Mouse (Mus musculus): ENCODE measurements at regions not wholly inside any gene's neighbourhood (a gene's known extent, or its start where the extent isn't known, plus 50 kb on each side); places are given as distances from the start of the nearest gene placed in this dataset.

- H3K27me3 ChIP-seq (ENCODE audit: control insufficient read depth, insufficient read depth, low read length) = no peaks in the 10 kb centered on the region
- no peaks in the 10 kb centered on the region for H3K9me3 ChIP-seq (ENCODE audit: control insufficient read depth, low read length)
- ATAC-seq (ENCODE audit: low read depth) = no peak; the same call in 1 of the 2 replicates
- H3K4me2 ChIP-seq (ENCODE audit: low read depth, low read length) = no peak overlapping the region
- H3K36me3 ChIP-seq (ENCODE audit: control insufficient read depth, insufficient read depth, low read length) = no peaks in the 10 kb centered on the region
- no peak overlapping the region for H3K4me3 ChIP-seq (ENCODE audit: low read depth, low read length)
- no peaks in the 10 kb centered on the region for H3K4me1 ChIP-seq (ENCODE audit: control insufficient read depth, insufficient read depth, low read length)
- H3K27ac ChIP-seq (ENCODE audit: low read depth, low read length) = no peak overlapping the region
- 59% methylated on average over 8 of the region's 8 CpGs for WGBS
- H3K9ac ChIP-seq (replicated peaks; ENCODE audit: low read depth, low read length) = no peak overlapping the region
Measured at GRCm38 (mm10) chr6:32703466-32703865, 115.5 kb upstream of the Plxna4 start.

GRCm38 (mm10) chr6:32702245-32702791 is 114.3 kb upstream of the Plxna4 start:
- WGBS = 80% methylated on average over 11 of the region's 11 CpGs

DNA sequence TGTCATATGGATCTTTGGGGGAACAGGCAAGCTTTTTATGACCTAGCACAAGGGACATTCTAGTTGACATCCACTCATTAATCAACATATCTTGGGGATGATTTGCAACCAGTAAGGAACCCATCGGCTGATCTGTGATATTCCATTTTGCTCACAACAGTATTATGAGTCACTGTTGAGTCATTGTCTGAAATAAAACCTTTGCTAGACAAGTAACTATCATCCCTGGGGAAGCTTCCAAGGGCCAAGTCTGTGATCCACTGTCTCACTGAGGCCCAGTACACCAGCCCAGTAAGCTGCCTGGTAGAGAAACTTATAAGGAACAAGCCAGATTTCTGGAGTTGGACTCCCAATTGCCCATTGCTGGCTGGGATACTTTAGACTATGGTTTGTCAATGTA is 111.8 kb upstream of the Plxna4 start:
- WGBS = 80% methylated on average over 1 of the region's 1 CpGs
- no peak overlapping the region for H3K4me3 ChIP-seq (ENCODE audit: low read depth, low read length)
- ATAC-seq (ENCODE audit: low read depth) = no peak
- H3K4me1 ChIP-seq (ENCODE audit: control insufficient read depth, insufficient read depth, low read length) = no peaks in the 10 kb centered on the region
- H3K9me3 ChIP-seq (ENCODE audit: control insufficient read depth, low read length) = no peaks in the 10 kb centered on the region
- no peak overlapping the region for H3K9ac ChIP-seq (replicated peaks; ENCODE audit: low read depth, low read length)
- no peak overlapping the region for H3K4me2 ChIP-seq (ENCODE audit: low read depth, low read length)
- H3K27ac ChIP-seq (ENCODE audit: low read depth, low read length) = no peak overlapping the region
- H3K27me3 ChIP-seq (ENCODE audit: control insufficient read depth, insufficient read depth, low read length) = no peaks in the 10 kb centered on the region
- no peaks in the 10 kb centered on the region for H3K36me3 ChIP-seq (ENCODE audit: control insufficient read depth, insufficient read depth, low read length)

More at GRCm38 (mm10) chr6:32702245-32702791, 114.3 kb upstream of the Plxna4 start:
- Histone ChIP-seq H3K9me3 (ENCODE audit: control insufficient read depth, low read length) (no peaks in the 10 kb centered on the region), H3K36me3 (ENCODE audit: control insufficient read depth, insufficient read depth, low read length) (no peaks in the 10 kb centered on the region), H3K4me1 (ENCODE audit: control insufficient read depth, insufficient read depth, low read length) (no peaks in the 10 kb centered on the region), H3K4me3 (ENCODE audit: low read depth, low read length) (no peak overlapping the region), H3K27ac (ENCODE audit: low read depth, low read length) (no peak overlapping the region; the same call in 1 of the 2 replicates), H3K9ac (replicated peaks; ENCODE audit: low read depth, low read length) (no peak overlapping the region), H3K4me2 (ENCODE audit: low read depth, low read length) (no peak overlapping the region), H3K27me3 (ENCODE audit: control insufficient read depth, insufficient read depth, low read length) (no peaks in the 10 kb centered on the region)
- no peak for ATAC-seq (ENCODE audit: low read depth)

GRCm38 (mm10) chr6:32697771-32698270 is 109.8 kb upstream of the Plxna4 start:
- Histone ChIP-seq H3K9ac (replicated peaks; ENCODE audit: low read depth, low read length) (no peak overlapping the region), H3K27me3 (ENCODE audit: control insufficient read depth, insufficient read depth, low read length) (no peaks in the 10 kb centered on the region), H3K9me3 (ENCODE audit: control insufficient read depth, low read length) (no peaks in the 10 kb centered on the region), H3K4me3 (ENCODE audit: low read depth, low read length) (no peak overlapping the region), H3K27ac (ENCODE audit: low read depth, low read length) (no peak overlapping the region), H3K4me2 (ENCODE audit: low read depth, low read length) (no peak overlapping the region), H3K4me1 (ENCODE audit: control insufficient read depth, insufficient read depth, low read length) (no peaks in the 10 kb centered on the region), H3K36me3 (ENCODE audit: control insufficient read depth, insufficient read depth, low read length) (no peaks in the 10 kb centered on the region)
- no peak for ATAC-seq (ENCODE audit: low read depth)
- 77% methylated on average over 3 of the region's 3 CpGs for WGBS

- H3K27me3 ChIP-seq (ENCODE audit: control insufficient read depth, insufficient read depth, low read length) = no peaks in the 10 kb centered on the region
- H3K4me1 ChIP-seq (ENCODE audit: control insufficient read depth, insufficient read depth, low read length) = no peaks in the 10 kb centered on the region
- ATAC-seq (ENCODE audit: low read depth) = no peak
- no peak overlapping the region for H3K4me2 ChIP-seq (ENCODE audit: low read depth, low read length)
- no peak overlapping the region for H3K4me3 ChIP-seq (ENCODE audit: low read depth, low read length)
- H3K9ac ChIP-seq (replicated peaks; ENCODE audit: low read depth, low read length) = no peak overlapping the region
- no peak overlapping the region for H3K27ac ChIP-seq (ENCODE audit: low read depth, low read length)
- no peaks in the 10 kb centered on the region for H3K9me3 ChIP-seq (ENCODE audit: control insufficient read depth, low read length)
- H3K36me3 ChIP-seq (ENCODE audit: control insufficient read depth, insufficient read depth, low read length) = no peaks in the 10 kb centered on the region
- WGBS = 65% methylated on average over 2 of the region's 2 CpGs
Measured at GRCm38 (mm10) chr6:32696037-32696436, 108.0 kb upstream of the Plxna4 start.

DNA sequence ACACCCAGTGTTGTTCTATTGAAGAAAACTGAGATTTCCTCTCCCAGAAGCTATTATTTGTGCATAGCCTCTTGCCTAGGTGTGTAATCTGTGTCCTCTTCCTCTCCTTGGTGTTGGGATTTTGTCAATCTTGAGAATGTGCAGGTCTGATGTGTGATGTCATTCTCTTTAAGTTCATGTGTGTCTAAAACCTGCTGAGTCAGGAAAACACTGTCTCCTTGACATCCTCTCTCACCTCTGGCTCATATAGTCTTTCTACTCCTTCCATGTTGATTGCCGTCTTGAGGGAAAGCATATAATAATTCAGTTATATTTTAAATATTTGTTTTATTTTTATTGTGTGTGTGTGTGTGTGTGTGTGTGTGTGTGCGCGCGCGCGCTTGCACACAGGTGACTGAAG is 84.6 kb upstream of the Plxna4 start:
- Histone ChIP-seq H3K9ac (replicated peaks; ENCODE audit: low read depth, low read length) (no peak overlapping the region), H3K27ac (ENCODE audit: low read depth, low read length) (no peak overlapping the region), H3K4me3 (ENCODE audit: low read depth, low read length) (no peak overlapping the region), H3K27me3 (ENCODE audit: control insufficient read depth, insufficient read depth, low read length) (no peaks in the 10 kb centered on the region), H3K36me3 (ENCODE audit: control insufficient read depth, insufficient read depth, low read length) (no peaks in the 10 kb centered on the region), H3K9me3 (ENCODE audit: control insufficient read depth, low read length) (no peaks in the 10 kb centered on the region), H3K4me1 (ENCODE audit: control insufficient read depth, insufficient read depth, low read length) (no peaks in the 10 kb centered on the region), H3K4me2 (ENCODE audit: low read depth, low read length) (no peak overlapping the region)
- ATAC-seq (ENCODE audit: low read depth) = no peak
- 95% methylated on average over 6 of the region's 6 CpGs for WGBS

- ATAC-seq (ENCODE audit: low read depth) = no peak
- Histone ChIP-seq H3K9me3 (ENCODE audit: control insufficient read depth, low read length) (no peaks in the 10 kb centered on the region), H3K4me2 (ENCODE audit: low read depth, low read length) (no peak overlapping the region), H3K4me1 (ENCODE audit: control insufficient read depth, insufficient read depth, low read length) (no peaks in the 10 kb centered on the region), H3K36me3 (ENCODE audit: control insufficient read depth, insufficient read depth, low read length) (no peaks in the 10 kb centered on the region), H3K27me3 (ENCODE audit: control insufficient read depth, insufficient read depth, low read length) (no peaks in the 10 kb centered on the region), H3K9ac (replicated peaks; ENCODE audit: low read depth, low read length) (no peak overlapping the region), H3K4me3 (ENCODE audit: low read depth, low read length) (no peak overlapping the region), H3K27ac (ENCODE audit: low read depth, low read length) (no peak overlapping the region)
Measured at GRCm38 (mm10) chr6:32659743-32660142, 71.8 kb upstream of the Plxna4 start.

DNA sequence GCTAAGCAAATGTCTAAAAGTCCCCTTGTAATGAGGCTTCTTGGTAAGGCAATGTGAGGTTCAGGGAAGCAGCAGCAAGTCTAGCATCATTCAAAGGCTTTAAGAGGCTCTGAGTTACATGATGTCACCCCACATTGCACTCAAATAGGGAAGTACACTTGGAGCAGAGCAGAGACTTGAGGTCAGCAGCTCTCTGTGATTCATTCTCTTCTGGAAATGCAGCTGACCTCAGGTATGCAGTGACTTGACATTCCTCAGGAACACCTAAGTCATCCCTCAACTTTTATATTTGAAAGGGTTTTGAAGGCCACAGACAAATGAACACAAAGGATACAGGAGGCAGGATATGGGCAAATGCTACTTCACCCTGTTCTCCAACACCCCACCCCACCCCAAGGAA is 69.4 kb upstream of the Plxna4 start:
- Histone ChIP-seq H3K27ac (ENCODE audit: low read depth, low read length) (no peak overlapping the region), H3K27me3 (ENCODE audit: control insufficient read depth, insufficient read depth, low read length) (no peaks in the 10 kb centered on the region), H3K36me3 (ENCODE audit: control insufficient read depth, insufficient read depth, low read length) (no peaks in the 10 kb centered on the region), H3K9me3 (ENCODE audit: control insufficient read depth, low read length) (no peaks in the 10 kb centered on the region), H3K4me3 (ENCODE audit: low read depth, low read length) (no peak overlapping the region), H3K4me2 (ENCODE audit: low read depth, low read length) (no peak overlapping the region), H3K4me1 (ENCODE audit: control insufficient read depth, insufficient read depth, low read length) (no peaks in the 10 kb centered on the region), H3K9ac (replicated peaks; ENCODE audit: low read depth, low read length) (no peak overlapping the region)
- ATAC-seq (ENCODE audit: low read depth) = no peak

GRCm38 (mm10) chr6:32654188-32654587 is 66.2 kb upstream of the Plxna4 start:
- Histone ChIP-seq H3K27me3 (ENCODE audit: control insufficient read depth, insufficient read depth, low read length) (no peaks in the 10 kb centered on the region), H3K36me3 (ENCODE audit: control insufficient read depth, insufficient read depth, low read length) (no peaks in the 10 kb centered on the region), H3K9ac (replicated peaks; ENCODE audit: low read depth, low read length) (no peak overlapping the region), H3K4me3 (ENCODE audit: low read depth, low read length) (no peak overlapping the region), H3K4me1 (ENCODE audit: control insufficient read depth, insufficient read depth, low read length) (no peaks in the 10 kb centered on the region), H3K9me3 (ENCODE audit: control insufficient read depth, low read length) (no peaks in the 10 kb centered on the region), H3K27ac (ENCODE audit: low read depth, low read length) (no peak overlapping the region), H3K4me2 (ENCODE audit: low read depth, low read length) (no peak overlapping the region)
- no peak for ATAC-seq (ENCODE audit: low read depth)
- WGBS = 61% methylated on average over 2 of the region's 2 CpGs
